Mouse (Mus musculus) lung, postnatal 0 days (tissue): ENCODE data around the gene Fkbp10. TPM values are rescaled to one million over a fixed set of nuclear protein-coding genes. Genes with fewer than 3 reads are reported as not detected.

Experiments
- ATAC-seq: fragments of 200-750 bp; cut with Nextera tagmentation; 2 replicates; pipeline ENCODE4 v1.8.0; 2017; ENCODE audit warnings: moderate library complexity
- DNase-seq: peaks from one replicate; pipeline ENCODE4 v3.0.0-alpha.2; 2016; ENCODE audit warnings: low spot score
- H3K27ac ChIP-seq: fragments of 300-500 bp; sonication (generic); 2 replicates; pipeline ENCODE4 v1.5.1; 2014; ENCODE audit warnings: antibody characterized with exemption, mild to moderate bottlenecking, low read length, mixed read lengths
- H3K27me3 ChIP-seq: fragments of 300-500 bp; sonication (generic); replicated peaks from 2 replicates; pipeline ENCODE4 v1.6.1; 2014; ENCODE audit warnings: low read length, mixed read lengths; ENCODE audit not compliant: insufficient read depth
- H3K36me3 ChIP-seq: fragments of 300-500 bp; sonication (generic); 2 replicates; pipeline ENCODE4 v1.6.1; 2014; ENCODE audit warnings: low read length, mixed read lengths; ENCODE audit not compliant: insufficient read depth
- H3K4me1 ChIP-seq: fragments of 300-500 bp; sonication (generic); 2 replicates; pipeline ENCODE4 v1.6.1; 2014; ENCODE audit warnings: antibody characterized with exemption, low read depth, low read length, mixed read lengths; ENCODE audit not compliant: insufficient read depth
- H3K4me2 ChIP-seq: fragments of 300-500 bp; sonication (generic); replicated peaks from 2 replicates; pipeline ENCODE4 v1.6.1; 2014; ENCODE audit warnings: low read depth, mild to moderate bottlenecking, low read length, moderate library complexity, mixed read lengths
- H3K4me3 ChIP-seq: fragments of 300-500 bp; sonication (generic); 2 replicates; pipeline ENCODE4 v1.5.1; 2014; ENCODE audit warnings: low read depth, low read length
- H3K9ac ChIP-seq: fragments of 300-500 bp; sonication (generic); replicated peaks from 2 replicates; pipeline ENCODE4 v1.6.1; 2014; ENCODE audit warnings: low read depth, mild to moderate bottlenecking
- H3K9me3 ChIP-seq: fragments of 300-500 bp; sonication (generic); 2 replicates; pipeline ENCODE4 v1.6.1; 2016; ENCODE audit warnings: low read length, mixed read lengths
- CTCF ChIP-seq: IDR thresholded peaks from 2 replicates; pipeline ENCODE4 v1.5.1; 2016; ENCODE audit warnings: antibody characterized with exemption, mild to moderate bottlenecking
- EP300 ChIP-seq: IDR thresholded peaks from 2 replicates; pipeline ENCODE4 v1.6.1; 2016; ENCODE audit warnings: antibody characterized with exemption, mild to moderate bottlenecking, control low read depth
- WGBS: fragments of 180-500 bp; shearing (Covaris S2); extraction: QIAGEN DNeasy Blood & Tissue Kit; methylation state at CpG from one replicate; pipeline ENCODE4 v1.1.7; 2014; 5-methylcytosine and 5-hydroxymethylcytosine counted together
- polyA plus RNA-seq: library from polyadenylated mRNA; unstranded; fragments of >200 nt; fragmentation: Nextera tagmentation; extraction: Ambion mirVana; gene quantifications from 2 replicates; pipeline ENCODE4 v1.2.1, GENCODE M21; 2015

The Fkbp10 gene
- polyA plus RNA-seq, 1 experiment from 2014 or later, result 86.5 TPM

DNA sequence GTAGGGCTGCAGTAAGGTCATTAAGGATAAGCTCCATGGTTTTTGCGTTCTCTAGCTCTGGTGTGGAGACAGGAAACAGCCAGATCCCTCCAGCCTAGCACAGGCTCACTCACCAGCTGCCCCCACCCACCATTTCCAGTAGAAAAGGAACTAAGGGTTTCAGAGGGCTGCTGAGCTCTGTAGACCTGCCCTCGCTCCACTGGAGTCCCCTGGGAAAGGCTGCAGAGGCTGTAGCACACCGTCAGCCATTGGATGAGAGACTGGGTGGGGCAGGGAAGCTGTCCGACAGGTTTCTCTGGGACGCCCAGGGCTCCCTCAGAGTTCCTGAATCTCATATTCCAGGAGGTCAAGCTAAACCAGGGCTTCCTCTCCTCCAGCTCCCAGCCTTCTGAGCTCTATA is 28.9 kb upstream of the Fkbp10 start:
- Histone ChIP-seq H3K9me3 (no peaks in the 10 kb centered on the region), H3K4me3 (no peak overlapping the region), H3K27me3 (no peaks in the 10 kb centered on the region), H3K36me3 (peaks cover 31% of the 10 kb centered on the region), H3K4me1 (peaks cover 46% of the 10 kb centered on the region), H3K9ac (no peak overlapping the region), H3K27ac (peak overlapping the region; percentile 91), H3K4me2 (no peak overlapping the region)
- TF ChIP-seq CTCF, result no peak
- TF ChIP-seq EP300, result peak; percentile 79
- WGBS, result 33% methylated on average over 5 of the region's 5 CpGs
- ATAC-seq, result peak; percentile 61
- DNase-seq, result peak; percentile 93

DNA sequence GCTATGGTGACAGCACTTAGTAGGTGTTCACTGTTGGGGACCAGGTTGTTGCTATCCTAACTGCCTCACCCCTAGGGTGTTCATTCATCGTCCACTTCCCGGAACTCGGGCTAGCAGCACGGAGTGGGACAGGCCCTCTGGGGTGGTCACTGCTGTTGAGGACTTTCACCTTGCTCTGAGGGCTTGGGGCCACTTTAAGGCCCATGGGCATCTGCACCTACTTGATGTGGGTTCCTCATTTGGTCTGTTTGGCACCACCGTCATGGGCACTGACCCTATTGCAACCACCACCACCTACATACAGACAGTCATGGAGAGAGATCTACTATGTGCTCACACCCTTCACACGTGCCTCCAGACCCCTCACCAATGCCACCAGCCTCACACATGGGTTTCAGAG is 28.4 kb upstream of the Fkbp10 start:
- TF ChIP-seq EP300 (no peak), CTCF (no peak)
- no peak for DNase-seq
- H3K36me3 ChIP-seq, result peaks cover 27% of the 10 kb centered on the region
- H3K9ac ChIP-seq, result no peak overlapping the region
- peak overlapping the region; percentile 91 for H3K27ac ChIP-seq
- no peak for ATAC-seq
- peaks cover 51% of the 10 kb centered on the region for H3K4me1 ChIP-seq
- H3K4me2 ChIP-seq, result no peak overlapping the region
- no peaks in the 10 kb centered on the region for H3K27me3 ChIP-seq
- H3K9me3 ChIP-seq, result no peaks in the 10 kb centered on the region
- no peak overlapping the region for H3K4me3 ChIP-seq
- 67% methylated on average over 6 of the region's 6 CpGs for WGBS

DNA sequence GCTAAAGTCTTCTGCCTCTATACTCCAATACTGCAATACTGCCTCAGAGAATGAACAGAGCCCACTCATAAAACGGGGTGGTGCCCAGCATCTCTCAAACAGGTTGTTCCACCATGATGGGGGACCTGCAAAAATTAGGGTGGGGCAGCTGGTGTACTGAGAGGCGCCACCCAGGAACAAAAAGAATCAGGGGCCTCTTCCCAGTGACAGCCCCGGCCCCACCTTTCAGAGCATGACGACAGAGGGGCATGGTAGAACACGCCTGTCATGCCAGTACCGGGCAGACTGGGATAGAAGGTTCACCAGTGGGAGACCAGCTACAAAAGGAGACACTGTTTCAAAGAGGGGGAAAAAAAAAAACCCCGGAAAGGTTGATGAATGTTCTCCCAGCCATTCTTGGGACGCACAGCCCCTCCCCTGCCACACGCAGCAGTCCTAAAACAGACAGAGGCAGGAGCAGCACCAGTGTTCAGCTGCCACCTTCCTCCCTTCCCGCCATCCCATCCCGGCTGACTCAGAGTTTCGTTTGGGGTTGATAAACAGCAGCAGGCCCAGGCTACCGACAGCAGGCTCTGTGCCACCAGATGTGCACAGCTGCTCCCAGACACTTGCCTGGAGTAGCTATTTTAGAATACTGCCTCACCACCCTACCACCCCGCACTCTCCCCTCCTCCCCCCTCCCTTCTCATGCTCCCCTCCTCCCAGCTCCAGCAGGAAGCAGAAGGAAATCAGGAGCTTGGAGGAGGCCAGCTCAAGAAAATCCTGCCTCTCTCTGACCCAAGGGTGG is 27.7 kb upstream of the Fkbp10 start:
- H3K27me3 ChIP-seq, result no peaks in the 10 kb centered on the region
- peak overlapping the region; percentile 29 for H3K4me2 ChIP-seq
- no peak overlapping the region for H3K4me3 ChIP-seq
- peak overlapping the region; percentile 91 for H3K27ac ChIP-seq
- WGBS, result 12% methylated on average over 14 of the region's 14 CpGs
- ATAC-seq, result peak; percentile 58
- peak; percentile 93 for DNase-seq
- peaks cover 27% of the 10 kb centered on the region for H3K36me3 ChIP-seq
- peaks cover 58% of the 10 kb centered on the region for H3K4me1 ChIP-seq
- H3K9me3 ChIP-seq, result no peaks in the 10 kb centered on the region
- TF ChIP-seq EP300 (peak; percentile 76), CTCF (no peak)
- H3K9ac ChIP-seq, result no peak overlapping the region

GRCm38 (mm10) chr11:100388588-100388987 is 26.9 kb upstream of the Fkbp10 start:
- no peak for DNase-seq
- WGBS, result 38% methylated on average over 6 of the region's 6 CpGs
- TF ChIP-seq CTCF (no peak), EP300 (no peak)
- H3K4me2 ChIP-seq, result peak overlapping the region; percentile 29; the same call in 1 of the 2 replicates
- peaks cover 66% of the 10 kb centered on the region for H3K4me1 ChIP-seq
- no peak overlapping the region for H3K4me3 ChIP-seq
- no peak for ATAC-seq
- H3K27me3 ChIP-seq, result no peaks in the 10 kb centered on the region
- no peak overlapping the region for H3K9ac ChIP-seq
- peaks cover 23% of the 10 kb centered on the region for H3K36me3 ChIP-seq
- H3K27ac ChIP-seq, result peak overlapping the region; percentile 91
- no peaks in the 10 kb centered on the region for H3K9me3 ChIP-seq

GRCm38 (mm10) chr11:100389931-100390445 is 25.5 kb upstream of the Fkbp10 start:
- ATAC-seq, result peak; percentile 60
- H3K4me2 ChIP-seq, result peak overlapping the region; percentile 20
- peak; percentile 81 for DNase-seq

DNA sequence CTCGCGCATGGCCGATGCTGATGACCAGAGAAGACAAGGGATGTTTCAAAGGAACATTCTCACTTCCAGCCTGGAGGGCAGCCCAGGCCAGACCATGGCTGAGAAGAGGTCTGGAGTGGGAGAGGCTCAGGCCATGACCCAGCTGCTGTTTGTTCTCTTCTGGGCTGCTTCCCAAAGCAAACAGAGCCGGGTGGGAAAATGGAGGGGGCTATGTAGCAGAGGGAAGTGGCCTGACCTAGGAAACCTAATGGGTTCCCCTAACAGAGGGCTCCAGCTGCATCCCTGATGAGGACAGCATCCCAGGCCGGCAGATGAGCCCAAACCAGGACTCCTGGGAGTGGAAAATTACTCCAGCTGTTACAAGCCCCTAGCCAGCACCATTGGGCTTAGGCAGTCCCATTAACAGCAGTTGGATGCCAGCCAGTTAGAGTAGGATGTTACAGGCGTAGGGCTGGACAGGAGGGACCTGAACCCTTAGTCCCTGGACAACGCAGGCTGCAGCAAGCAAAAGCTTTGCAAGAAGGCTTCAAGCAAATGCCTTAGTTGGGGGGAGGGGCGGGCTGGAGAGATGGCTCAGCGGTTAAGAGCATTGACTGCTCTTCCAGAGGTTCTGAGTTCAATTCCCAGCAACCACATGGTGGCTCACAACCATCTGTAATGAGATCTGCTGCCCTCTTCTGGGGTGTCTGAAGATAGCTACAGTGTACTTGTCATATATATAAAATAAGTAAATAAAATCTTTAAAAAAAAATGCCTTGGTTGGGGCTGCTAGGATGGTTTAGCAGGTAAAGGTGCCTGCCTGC is 24.2 kb upstream of the Fkbp10 start:
- peak; percentile 95 for DNase-seq
- no peak overlapping the region for H3K4me3 ChIP-seq
- peaks cover 86% of the 10 kb centered on the region for H3K4me1 ChIP-seq
- ATAC-seq, result peak; percentile 68
- H3K4me2 ChIP-seq, result peak overlapping the region; percentile 20
- no peak overlapping the region for H3K9ac ChIP-seq
- TF ChIP-seq CTCF (peak; percentile 30), EP300 (no peak; the same call in none of the 2 replicates)
- H3K27me3 ChIP-seq, result no peaks in the 10 kb centered on the region
- H3K27ac ChIP-seq, result peak overlapping the region; percentile 91
- H3K36me3 ChIP-seq, result no peaks in the 10 kb centered on the region
- WGBS, result 12% methylated on average over 9 of the region's 9 CpGs
- no peaks in the 10 kb centered on the region for H3K9me3 ChIP-seq

More at GRCm38 (mm10) chr11:100389931-100390445, 25.5 kb upstream of the Fkbp10 start:
- H3K36me3 ChIP-seq, result peaks cover 11% of the 10 kb centered on the region
- H3K27me3 ChIP-seq, result no peaks in the 10 kb centered on the region
- peak overlapping the region; percentile 91 for H3K27ac ChIP-seq
- no peaks in the 10 kb centered on the region for H3K9me3 ChIP-seq
- no peak overlapping the region for H3K4me3 ChIP-seq
- WGBS, result 13% methylated on average over 7 of the region's 8 CpGs
- no peak overlapping the region for H3K9ac ChIP-seq
- peaks cover 79% of the 10 kb centered on the region for H3K4me1 ChIP-seq
- TF ChIP-seq CTCF (no peak; the same call in 1 of the 2 replicates), EP300 (peak; percentile 88)
